Mouse (Mus musculus): ENCODE measurements around the gene Gpx3. TPM values are rescaled to one million over a fixed set of nuclear protein-coding genes. Genes with fewer than 3 reads are reported as not detected.

The Gpx3 gene
- polyA plus RNA-seq, 1 experiment from 2014 or later, result 52.0 TPM

Other genes with a start within 250 kb of the Gpx3 start
- gene Cdc42se2, start 114.8 kb upstream of the Gpx3 start, polyA plus RNA-seq (2016; fragmentation: Nextera tagmentation; extraction: Ambion mirVana), result 136 and 140 TPM in 2 replicates
- gene Lyrm7, start 41.5 kb upstream of the Gpx3 start, polyA plus RNA-seq (2016; fragmentation: Nextera tagmentation; extraction: Ambion mirVana), result 6.5 and 7.9 TPM in 2 replicates
- 550 and 645 TPM in 2 replicates for gene Hint1, start 36.1 kb upstream of the Gpx3 start, polyA plus RNA-seq (2016; fragmentation: Nextera tagmentation; extraction: Ambion mirVana)
- gene Tnip1, start 60.5 kb downstream of the Gpx3 start, polyA plus RNA-seq (2016; fragmentation: Nextera tagmentation; extraction: Ambion mirVana), result 10.0 and 14.0 TPM in 2 replicates
- 53.5 and 69.1 TPM in 2 replicates for gene Anxa6, start 131.0 kb downstream of the Gpx3 start, polyA plus RNA-seq (2016; fragmentation: Nextera tagmentation; extraction: Ambion mirVana)
- gene Ccdc69, start 175.7 kb downstream of the Gpx3 start, polyA plus RNA-seq (2016; fragmentation: Nextera tagmentation; extraction: Ambion mirVana), result 0.61 and 0.85 TPM in 2 replicates
- gene Gm2a, start 195.7 kb downstream of the Gpx3 start, polyA plus RNA-seq (2016; fragmentation: Nextera tagmentation; extraction: Ambion mirVana), result 4.5 and 7.2 TPM in 2 replicates
- not detected in 2 replicates for gene Slc36a3, start 249.3 kb downstream of the Gpx3 start, polyA plus RNA-seq (2016; fragmentation: Nextera tagmentation; extraction: Ambion mirVana)